Mouse (Mus musculus): Measurements from ENCODE around the gene Tmem131l.

DNA sequence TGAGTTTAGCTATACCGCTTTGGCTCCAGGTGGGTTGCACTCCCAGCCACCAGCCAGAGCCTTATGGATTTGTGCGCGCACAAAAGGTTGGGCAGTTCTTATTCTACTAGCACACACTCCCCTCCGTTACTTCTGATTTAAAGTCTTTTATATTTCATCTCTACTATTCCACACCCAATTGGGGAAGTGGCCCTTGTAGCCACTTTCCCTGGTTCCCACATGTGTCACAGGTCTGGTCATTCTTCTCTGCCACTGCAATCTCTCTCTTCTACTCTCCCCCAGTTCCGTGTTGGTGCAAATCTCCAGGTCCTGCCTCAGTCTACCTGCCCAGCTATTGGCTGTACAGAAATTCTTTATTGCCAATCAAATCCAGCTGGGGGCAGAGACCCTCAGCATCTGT is 184.3 kb downstream of the Tmem131l start:
- no peak for TF ChIP-seq CTCF (conservative IDR thresholded peaks at IDR 0.05; ENCODE audit: insufficient read depth, insufficient read length, low read depth, low read length)
- TF ChIP-seq POLR2A (IDR thresholded peaks at IDR 0.05; ENCODE audit: low read depth, low read length) = no peak
